Mouse (Mus musculus) olfactory bulb, adult 2 months (tissue): ENCODE data around the gene Gsc. TPM values are rescaled to one million over a fixed set of nuclear protein-coding genes. Genes with fewer than 3 reads are reported as not detected.

Experiments
- H3K27ac ChIP-seq: fragments of 200-500 bp; 2 replicates; pipeline ENCODE4 v1.5.1; 2012; ENCODE audit warnings: low read depth, low read length; ENCODE audit not compliant: insufficient read depth
- H3K4me1 ChIP-seq: fragments of 200-500 bp; 2 replicates; pipeline ENCODE4 v1.6.1; 2012; ENCODE audit warnings: low read length; ENCODE audit not compliant: control insufficient read depth, insufficient read depth
- H3K4me3 ChIP-seq: fragments of 200-500 bp; 2 replicates; pipeline ENCODE4 v1.5.1; 2012; ENCODE audit warnings: mild to moderate bottlenecking, low read depth, low read length, moderate library complexity; ENCODE audit not compliant: insufficient read depth
- CTCF ChIP-seq: fragments of 200-500 bp; IDR thresholded peaks from 2 replicates; pipeline ENCODE4 v1.5.1; 2012; ENCODE audit warnings: low read depth, mild to moderate bottlenecking, low read length, moderate library complexity; ENCODE audit not compliant: insufficient read depth
- POLR2A ChIP-seq: fragments of 200-500 bp; IDR thresholded peaks from 2 replicates; pipeline ENCODE4 v1.6.1; 2012; ENCODE audit warnings: mild to moderate bottlenecking, low read depth, low read length, moderate library complexity; ENCODE audit not compliant: insufficient read depth
- WGBS: fragments of 180-500 bp; shearing (Covaris S2); methylation state at CpG from one replicate; pipeline ENCODE4 v1.1.7; 2018; 5-methylcytosine and 5-hydroxymethylcytosine counted together
- polyA plus RNA-seq: library from polyadenylated mRNA; stranded (reverse); fragments of >200 nt; gene quantifications from 2 replicates; pipeline ENCODE4 v1.2.4, GENCODE M21; 2012; ENCODE audit warnings: low replicate concordance; ENCODE audit not compliant: missing spikeins, insufficient read depth, insufficient read length

The Gsc gene
- polyA plus RNA-seq, result not detected in 2 replicates

DNA sequence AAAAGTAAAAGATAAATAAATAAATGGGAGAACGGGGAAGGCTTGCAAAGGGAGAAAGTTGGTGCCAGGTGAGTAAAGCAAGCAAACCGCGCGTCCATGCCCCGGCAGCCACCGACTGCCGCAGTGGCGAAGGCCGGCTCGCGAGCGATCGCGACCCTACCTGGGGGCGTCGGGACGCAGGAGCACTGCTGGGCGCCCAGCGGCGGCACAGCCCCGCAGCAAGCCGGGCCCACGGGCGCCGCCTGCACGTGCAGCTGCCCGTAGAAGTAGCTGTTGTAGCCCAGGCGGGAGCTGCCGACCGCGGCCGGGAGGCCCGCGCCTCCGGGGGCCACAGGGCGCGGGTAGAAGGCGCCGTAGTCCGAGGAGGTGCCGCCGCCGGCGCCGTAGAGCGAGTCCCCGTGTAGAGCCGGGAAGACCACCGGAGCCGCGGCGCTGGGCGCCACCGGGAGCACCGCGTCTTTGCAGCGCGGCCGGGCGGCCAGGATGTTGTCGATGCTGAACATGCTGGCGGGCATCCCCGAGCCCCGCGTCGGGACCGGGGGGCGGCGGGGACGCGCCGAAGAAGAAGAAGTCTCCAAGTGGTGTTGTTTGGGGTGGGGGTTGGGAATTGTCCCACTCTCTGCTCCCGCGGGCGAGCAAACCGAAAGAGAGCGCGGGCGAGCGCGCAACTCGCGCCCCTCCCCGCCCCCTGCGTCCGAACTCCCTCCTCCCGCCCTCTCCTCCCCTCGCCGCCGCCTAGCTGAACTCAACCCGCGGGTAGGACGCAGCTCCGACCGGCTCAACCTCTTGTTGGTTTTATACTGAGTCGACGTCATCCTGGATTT lies at the start of gene Gsc:
TSS of gene Gsc (minus strand) at position 730 of the 824 bp plus-strand sequence.
- Histone ChIP-seq H3K4me3 (peak within 1 kb of the TSS; percentile 41), H3K4me1 (peaks cover 19% of the 10 kb centered on the region), H3K27ac (no peak within 1 kb of the TSS)
- TF ChIP-seq CTCF, result no peak
- TF ChIP-seq POLR2A, result no peak
- WGBS, result under 1% methylated on average over 93 of the region's 97 CpGs

DNA sequence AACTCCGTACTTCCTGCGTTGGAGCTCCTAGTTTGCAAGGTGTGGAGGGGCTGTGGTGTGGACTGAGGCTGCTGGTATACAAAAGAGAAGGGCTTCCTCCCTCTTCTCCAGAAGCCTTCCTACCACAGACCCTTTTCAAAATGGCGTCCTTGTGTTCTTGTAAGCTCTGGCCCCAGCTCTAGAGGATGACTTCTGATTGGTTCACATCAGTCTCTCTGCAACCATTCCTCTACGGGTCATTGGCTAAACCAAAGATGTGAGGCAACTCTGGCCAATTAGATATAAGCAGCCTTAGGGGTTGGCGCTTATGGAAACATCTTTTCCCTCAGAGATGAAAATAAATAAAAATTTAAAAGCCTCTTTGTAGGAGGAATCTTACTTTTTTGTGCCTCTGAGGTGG lies 46.6 kb upstream of the Gsc start:
- no peak overlapping the region for H3K27ac ChIP-seq
- no peak for TF ChIP-seq POLR2A
- whole genome bisulfite sequencing, result 93% methylated on average over 5 of the region's 5 CpGs
- H3K4me1 ChIP-seq, result no peaks in the 10 kb centered on the region
- H3K4me3 ChIP-seq, result no peak overlapping the region

DNA sequence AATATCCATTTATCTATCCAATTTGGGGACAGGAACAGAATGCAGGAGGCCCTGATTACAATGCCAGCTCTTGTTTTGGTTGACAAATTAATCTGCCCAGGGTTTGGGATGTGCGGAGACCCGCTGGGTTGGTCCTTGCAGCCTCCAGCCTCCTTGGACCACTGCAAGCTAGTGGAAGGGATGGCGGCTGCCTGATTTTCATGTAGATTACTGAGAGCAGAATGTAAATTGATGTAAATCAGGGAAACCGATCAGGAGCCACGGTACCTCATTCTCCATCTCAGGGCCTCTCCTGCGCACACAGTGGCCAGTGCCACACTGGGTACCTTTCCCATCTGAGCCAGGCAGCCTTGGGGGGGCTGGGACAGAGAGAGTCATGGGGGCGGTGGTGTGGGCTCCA lies 34.8 kb upstream of the Gsc start:
- TF ChIP-seq POLR2A, result no peak
- H3K27ac ChIP-seq, result no peak overlapping the region
- no peaks in the 10 kb centered on the region for H3K4me1 ChIP-seq
- H3K4me3 ChIP-seq, result no peak overlapping the region
- 51% methylated on average over 7 of the region's 7 CpGs for WGBS

DNA sequence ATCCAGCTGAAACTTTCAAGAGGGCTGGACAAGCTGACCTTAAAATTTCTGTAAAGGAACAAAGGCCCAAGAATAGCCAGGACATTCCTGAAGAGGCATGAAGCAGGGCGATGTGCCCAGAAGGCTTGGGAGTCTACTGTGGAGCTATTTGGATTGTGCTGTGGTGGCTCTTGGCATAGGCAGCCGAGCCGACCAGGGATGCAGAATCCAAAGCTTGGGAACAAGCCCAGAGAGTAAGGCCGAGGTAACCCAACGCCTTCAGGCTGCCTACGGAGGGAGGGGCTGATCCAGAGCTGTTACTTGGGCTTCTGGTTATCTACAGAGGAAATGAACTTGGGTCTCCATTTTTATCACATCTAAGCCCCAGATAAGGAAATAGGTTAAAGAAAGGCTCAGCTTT lies 18.9 kb upstream of the Gsc start:
- WGBS, result 25% methylated on average over 6 of the region's 6 CpGs
- no peak overlapping the region for H3K27ac ChIP-seq
- no peak for TF ChIP-seq POLR2A
- H3K4me1 ChIP-seq, result no peaks in the 10 kb centered on the region
- no peak overlapping the region for H3K4me3 ChIP-seq

DNA sequence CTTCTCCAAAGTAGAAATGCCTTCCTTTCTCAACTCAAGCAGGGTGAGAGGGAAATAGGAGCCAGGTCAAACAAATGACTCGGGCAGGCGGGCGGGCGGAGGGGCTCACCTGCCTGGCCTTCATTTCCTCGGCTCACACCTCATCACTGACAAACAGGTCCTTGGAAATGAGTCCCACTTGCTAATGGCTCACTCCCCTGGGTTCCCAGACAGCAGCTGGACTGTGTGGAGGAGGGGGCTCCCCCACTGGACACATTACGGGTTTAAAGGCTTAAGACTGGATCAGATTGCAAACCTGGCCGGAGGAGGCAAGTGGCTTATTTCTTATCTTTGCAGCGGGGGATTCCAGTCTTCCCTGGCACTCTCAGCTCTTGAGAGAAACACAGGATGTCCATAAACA lies 13.1 kb upstream of the Gsc start:
- no peak overlapping the region for H3K4me3 ChIP-seq
- no peaks in the 10 kb centered on the region for H3K4me1 ChIP-seq
- TF ChIP-seq CTCF (no peak), POLR2A (no peak)
- no peak overlapping the region for H3K27ac ChIP-seq
- WGBS, result 57% methylated on average over 8 of the region's 8 CpGs

DNA sequence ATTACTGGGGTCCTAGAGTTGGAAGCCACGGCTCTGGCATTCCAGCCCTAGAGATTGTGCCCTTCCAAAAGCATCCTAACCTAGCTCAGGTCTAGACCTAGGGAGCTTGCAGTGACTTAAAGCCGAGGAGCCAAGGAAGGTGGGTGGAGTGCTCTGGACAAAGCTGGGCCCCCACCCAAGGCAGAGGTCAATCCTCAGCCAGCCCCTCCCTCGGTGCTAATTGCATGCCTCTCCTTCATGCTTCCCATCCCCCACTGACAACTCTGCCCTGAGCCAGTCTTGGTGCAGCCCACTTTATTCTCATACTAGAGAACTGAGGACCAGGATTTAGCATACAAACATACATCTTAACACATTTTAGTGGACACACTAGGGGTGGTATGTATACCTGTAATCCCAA lies 12.0 kb upstream of the Gsc start:
- H3K4me3 ChIP-seq, result no peak overlapping the region
- no peaks in the 10 kb centered on the region for H3K4me1 ChIP-seq
- no peak for TF ChIP-seq CTCF
- 38% methylated on average over 3 of the region's 3 CpGs for WGBS
- H3K27ac ChIP-seq, result no peak overlapping the region

DNA sequence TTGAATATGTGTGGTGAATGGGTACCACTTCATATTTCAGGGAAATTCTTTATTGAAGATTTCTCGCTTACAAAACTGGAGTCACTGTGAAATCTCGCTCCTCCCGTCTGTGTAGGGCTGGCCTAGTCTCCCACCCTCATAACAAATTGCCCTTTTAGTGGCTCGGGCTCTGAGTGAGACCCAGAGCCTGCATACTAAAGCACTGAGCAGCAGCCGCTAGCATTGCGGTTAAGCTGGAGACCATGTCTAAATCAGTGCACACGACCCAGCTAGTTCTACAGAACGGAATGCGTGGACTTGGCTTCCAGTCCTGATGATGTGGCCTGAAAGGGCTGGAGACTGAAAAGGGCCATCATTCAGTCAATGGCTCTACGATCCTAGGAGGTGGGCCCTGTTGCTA lies 7.9 kb upstream of the Gsc start:
- Histone ChIP-seq H3K4me3 (no peak overlapping the region), H3K4me1 (no peaks in the 10 kb centered on the region), H3K27ac (no peak overlapping the region)
- TF ChIP-seq POLR2A, result no peak
- 88% methylated on average over 10 of the region's 10 CpGs for WGBS

DNA sequence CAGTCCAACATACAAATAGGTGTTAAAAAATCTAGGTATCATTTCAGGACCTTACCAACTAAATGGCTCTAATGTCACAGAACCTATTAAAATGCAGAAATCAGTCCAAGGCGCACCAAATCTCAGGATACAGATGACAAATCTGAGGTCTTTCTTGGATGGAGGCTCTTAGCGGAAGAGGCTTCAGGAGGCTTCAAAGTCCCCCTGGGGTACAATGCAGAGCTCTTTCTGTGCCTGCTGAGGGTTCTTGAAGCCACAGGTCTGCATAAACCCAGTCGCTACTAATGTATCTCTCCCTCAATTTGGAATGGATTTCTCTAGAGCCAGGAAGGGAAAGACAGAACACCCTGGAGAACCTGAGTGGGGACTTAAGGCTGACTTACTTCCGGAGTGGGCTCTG lies 5.1 kb upstream of the Gsc start:
- no peak overlapping the region for H3K4me3 ChIP-seq
- peaks cover under 1% of the 10 kb centered on the region; the same call in 1 of the 2 replicates for H3K4me1 ChIP-seq
- WGBS, result 9% methylated on average over 4 of the region's 4 CpGs
- TF ChIP-seq CTCF (no peak), POLR2A (no peak)
- no peak overlapping the region for H3K27ac ChIP-seq

DNA sequence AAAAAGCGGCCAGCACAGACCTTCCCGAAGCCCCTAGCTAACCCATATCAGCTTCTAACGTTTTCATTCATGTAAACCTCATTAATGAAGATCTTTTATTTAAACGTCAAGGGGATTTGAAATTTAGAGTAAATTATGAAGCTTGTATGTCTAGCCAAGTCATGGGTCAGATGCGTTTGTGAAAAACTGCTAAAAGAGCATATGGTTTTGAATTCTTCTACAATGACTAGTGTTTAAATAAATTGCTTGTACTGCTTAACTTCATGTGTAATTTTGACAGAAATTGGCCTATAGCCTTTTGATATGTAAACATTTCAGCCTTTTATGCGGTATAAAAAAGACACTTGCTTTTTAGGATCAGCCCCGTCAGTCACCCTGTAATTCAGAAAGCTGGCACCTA lies 4.4 kb upstream of the Gsc start:
- WGBS, result 7% methylated on average over 7 of the region's 7 CpGs
- no peak overlapping the region for H3K27ac ChIP-seq
- no peak overlapping the region for H3K4me3 ChIP-seq
- no peak for TF ChIP-seq POLR2A
- no peak for TF ChIP-seq CTCF
- H3K4me1 ChIP-seq, result peaks cover 7% of the 10 kb centered on the region

DNA sequence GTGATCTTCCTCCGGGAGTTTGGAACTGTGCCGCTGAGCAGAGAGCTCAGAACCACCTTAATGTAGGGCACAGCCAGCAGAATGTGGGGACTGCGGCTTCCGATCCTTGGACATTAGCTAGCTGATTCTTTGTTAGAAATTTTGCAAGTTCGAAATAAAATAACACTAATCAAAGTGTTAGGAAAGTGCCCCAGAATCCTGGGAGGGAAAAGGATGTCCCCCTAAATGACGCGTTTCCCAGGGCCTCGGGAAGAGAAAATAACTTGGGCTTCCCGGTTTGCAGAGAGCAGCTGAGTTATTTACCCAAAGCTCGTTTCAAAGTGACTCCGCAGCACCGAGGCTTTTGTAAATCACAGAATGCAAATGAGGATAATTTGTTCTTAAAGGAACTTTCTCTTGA lies 3.9 kb upstream of the Gsc start:
- 3% methylated on average over 12 of the region's 12 CpGs for WGBS
- H3K4me1 ChIP-seq, result peaks cover 10% of the 10 kb centered on the region
- no peak overlapping the region for H3K4me3 ChIP-seq
- H3K27ac ChIP-seq, result no peak overlapping the region
- TF ChIP-seq POLR2A, result no peak
- TF ChIP-seq CTCF, result no peak
